Mouse (Mus musculus) liver, embryonic 13.5 days (tissue): Measurements from ENCODE around the gene Cfap161. TPM values are rescaled to one million over a fixed set of nuclear protein-coding genes. Genes with fewer than 3 reads are reported as not detected.

Experiments
- ATAC-seq: fragments of 200-750 bp; cut with Nextera tagmentation; 2 replicates; pipeline ENCODE4 v1.8.0; 2017; ENCODE audit warnings: low read depth, mild to moderate bottlenecking, moderate number of reproducible peaks, moderate library complexity
- DNase-seq: peaks from one replicate; pipeline ENCODE4 v3.0.0; 2022
- H3K27ac ChIP-seq: fragments of 300-500 bp; sonication (generic); 2 replicates; pipeline ENCODE4 v1.5.1; 2015; ENCODE audit warnings: moderate library complexity, mild to moderate bottlenecking, inconsistent platforms
- H3K27me3 ChIP-seq: fragments of 300-500 bp; sonication (generic); 2 replicates; pipeline ENCODE4 v1.6.1; 2015; ENCODE audit warnings: mild to moderate bottlenecking, inconsistent platforms
- H3K36me3 ChIP-seq: fragments of 300-500 bp; sonication (generic); 2 replicates; pipeline ENCODE4 v1.6.1; 2015; ENCODE audit warnings: mild to moderate bottlenecking, inconsistent platforms
- H3K4me1 ChIP-seq: fragments of 300-500 bp; sonication (generic); replicated peaks from 2 replicates; pipeline ENCODE4 v1.6.1; 2015; ENCODE audit warnings: inconsistent platforms
- H3K4me2 ChIP-seq: fragments of 300-500 bp; sonication (generic); 2 replicates; pipeline ENCODE4 v1.6.1; 2015; ENCODE audit warnings: inconsistent platforms, mild to moderate bottlenecking, moderate library complexity
- H3K4me3 ChIP-seq: fragments of 300-500 bp; sonication (generic); replicated peaks from 2 replicates; pipeline ENCODE4 v1.5.1; 2015; ENCODE audit warnings: mild to moderate bottlenecking, inconsistent platforms
- H3K9ac ChIP-seq: fragments of 300-500 bp; sonication (generic); 2 replicates; pipeline ENCODE4 v1.6.1; 2015; ENCODE audit warnings: mild to moderate bottlenecking, inconsistent platforms
- H3K9me3 ChIP-seq: fragments of 300-500 bp; sonication (generic); replicated peaks from 2 replicates; pipeline ENCODE4 v1.6.1; 2016; ENCODE audit warnings: inconsistent platforms
- WGBS: fragments of 180-500 bp; shearing (Covaris S2); methylation state at CpG from one replicate; pipeline ENCODE4 v1.1.7; 2015; ENCODE audit not compliant: insufficient replicate concordance; 5-methylcytosine and 5-hydroxymethylcytosine counted together
- polyA plus RNA-seq: library from polyadenylated mRNA; unstranded; fragments of >200 nt; fragmentation: Nextera tagmentation; extraction: Ambion mirVana; gene quantifications from 2 replicates; pipeline ENCODE4 v1.2.1, GENCODE M21; 2015

Gene Cfap161
- polyA plus RNA-seq, 1 experiment from 2014 or later, result not detected

DNA sequence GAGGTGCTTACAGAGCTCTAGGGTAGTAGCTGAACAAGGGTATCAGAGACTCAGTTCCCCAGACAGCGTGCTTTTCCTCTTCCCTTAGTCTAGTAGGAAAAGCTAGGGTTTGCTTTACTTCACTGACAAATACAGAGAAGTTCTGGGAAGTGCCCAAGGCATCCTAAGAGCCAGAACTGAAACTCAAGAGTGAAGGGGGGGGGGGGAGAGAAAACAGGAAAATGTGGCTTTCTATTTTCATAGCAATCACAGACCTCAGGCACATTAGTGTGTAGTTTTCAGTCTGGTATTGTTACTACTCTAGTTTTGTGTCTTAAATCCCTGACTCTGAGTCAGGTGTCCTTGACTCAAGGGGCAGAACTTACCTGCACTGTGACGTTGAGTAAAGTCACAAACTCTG lies 7.3 kb upstream of the Cfap161 start:
- H3K9me3 ChIP-seq, result no peaks in the 10 kb centered on the region
- no peak overlapping the region for H3K4me2 ChIP-seq
- no peak for DNase-seq
- no peaks in the 10 kb centered on the region for H3K4me1 ChIP-seq
- no peak overlapping the region for H3K4me3 ChIP-seq
- H3K27me3 ChIP-seq, result no peaks in the 10 kb centered on the region
- H3K36me3 ChIP-seq, result no peaks in the 10 kb centered on the region
- 52% methylated on average over 2 of the region's 2 CpGs for WGBS
- no peak overlapping the region for H3K9ac ChIP-seq
- ATAC-seq, result no peak
- no peak overlapping the region for H3K27ac ChIP-seq

DNA sequence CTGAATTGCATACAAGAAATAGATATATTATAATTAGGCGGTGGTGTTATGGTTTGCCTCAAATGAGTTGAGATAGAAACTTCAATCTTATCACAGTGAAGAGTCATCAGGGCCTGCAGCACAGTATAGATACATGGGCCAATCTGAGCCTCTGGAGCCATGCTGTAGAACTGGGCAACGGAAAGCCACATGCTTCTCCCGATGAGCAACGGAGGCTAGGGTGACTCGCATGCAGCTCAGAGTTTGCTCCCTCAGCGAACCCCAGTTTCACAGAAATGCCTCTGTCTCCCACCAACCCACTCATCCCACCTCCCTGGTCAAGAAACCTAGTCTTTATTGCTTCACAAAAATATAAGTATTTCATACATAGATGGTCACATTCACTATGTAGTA lies 6.8 kb upstream of the Cfap161 start:
- H3K4me3 ChIP-seq, result no peak overlapping the region
- H3K27ac ChIP-seq, result no peak overlapping the region
- no peaks in the 10 kb centered on the region for H3K9me3 ChIP-seq
- ATAC-seq, result no peak
- DNase-seq, result no peak
- H3K36me3 ChIP-seq, result no peaks in the 10 kb centered on the region
- WGBS, result 67% methylated on average over 6 of the region's 6 CpGs
- no peaks in the 10 kb centered on the region for H3K27me3 ChIP-seq
- H3K4me2 ChIP-seq, result no peak overlapping the region
- no peak overlapping the region for H3K9ac ChIP-seq
- no peaks in the 10 kb centered on the region for H3K4me1 ChIP-seq

DNA sequence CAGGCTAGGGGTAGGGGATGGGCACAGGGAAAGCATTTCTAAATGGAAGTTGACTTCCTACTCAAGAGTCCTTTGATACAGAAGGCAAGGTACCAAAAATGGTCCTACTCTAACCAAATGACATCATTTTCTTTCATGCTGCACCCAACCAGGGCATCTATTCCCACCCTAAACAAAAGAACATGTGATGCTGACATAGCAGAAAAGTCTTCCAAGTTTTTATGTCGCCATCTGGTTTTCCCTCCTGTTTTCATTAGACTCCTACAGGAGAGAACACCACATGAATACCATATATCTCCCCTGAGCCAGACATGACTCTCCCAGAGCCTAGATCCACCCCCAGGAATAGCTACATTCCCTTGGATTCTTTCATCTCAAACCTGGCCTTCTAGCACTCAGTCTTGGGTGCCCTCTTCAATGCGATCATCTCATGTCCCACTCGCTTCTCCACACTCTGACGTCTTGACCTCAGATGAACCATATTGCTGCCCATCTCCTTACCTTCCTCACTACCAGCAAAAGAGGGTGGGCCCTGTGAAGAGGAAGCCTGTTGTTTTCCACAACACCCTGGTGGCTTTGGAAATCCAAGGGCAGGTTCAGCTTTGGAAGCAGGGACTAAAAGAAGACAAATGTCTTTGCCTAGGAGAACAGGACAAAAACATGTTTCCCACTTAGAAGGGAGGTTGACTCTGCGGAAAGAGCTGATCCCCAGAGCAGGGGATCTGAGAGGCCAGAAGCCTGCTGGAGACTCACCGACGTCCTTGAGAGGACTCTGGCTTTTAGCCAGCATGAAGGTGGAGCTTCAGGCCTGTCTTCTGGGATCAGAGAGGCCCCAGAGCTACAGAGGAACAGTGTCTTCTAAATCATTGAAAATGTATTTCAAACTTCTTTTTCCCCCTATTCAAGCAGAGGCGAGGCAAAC lies 6.1 kb upstream of the Cfap161 start:
- no peak overlapping the region for H3K4me3 ChIP-seq
- H3K27ac ChIP-seq, result no peak overlapping the region
- H3K4me2 ChIP-seq, result no peak overlapping the region
- DNase-seq (no peak), ATAC-seq (no peak)
- no peak overlapping the region for H3K9ac ChIP-seq
- H3K4me1 ChIP-seq, result no peaks in the 10 kb centered on the region
- WGBS, result 68% methylated on average over 8 of the region's 8 CpGs
- H3K9me3 ChIP-seq, result no peaks in the 10 kb centered on the region
- no peaks in the 10 kb centered on the region for H3K36me3 ChIP-seq
- no peaks in the 10 kb centered on the region for H3K27me3 ChIP-seq

DNA sequence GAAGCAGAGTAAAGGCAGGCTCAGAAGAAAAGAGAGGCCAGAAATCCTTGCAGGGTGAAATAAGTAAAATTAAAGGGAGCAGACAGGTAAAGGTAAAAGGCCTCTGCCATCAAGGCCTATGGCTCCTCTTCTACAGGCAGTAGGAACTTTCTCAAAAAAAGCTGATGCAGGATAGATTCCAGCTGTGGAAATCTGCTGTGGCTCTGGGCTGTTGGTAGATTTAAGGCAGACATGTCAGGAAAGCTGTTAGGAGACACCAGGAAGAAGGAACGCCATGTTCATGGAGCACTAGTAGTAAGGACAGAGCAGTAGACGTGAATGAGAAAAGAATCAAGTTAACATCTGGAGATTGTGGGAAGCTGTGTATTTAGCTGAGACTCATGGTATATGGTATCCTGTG lies 5.4 kb upstream of the Cfap161 start:
- no peak overlapping the region for H3K27ac ChIP-seq
- ATAC-seq (no peak), DNase-seq (no peak)
- no peak overlapping the region for H3K4me2 ChIP-seq
- no peaks in the 10 kb centered on the region for H3K36me3 ChIP-seq
- no peak overlapping the region for H3K9ac ChIP-seq
- no peak overlapping the region for H3K4me3 ChIP-seq
- no peaks in the 10 kb centered on the region for H3K27me3 ChIP-seq
- no peaks in the 10 kb centered on the region for H3K4me1 ChIP-seq
- WGBS, result 75% methylated on average over 2 of the region's 2 CpGs
- H3K9me3 ChIP-seq, result no peaks in the 10 kb centered on the region

DNA sequence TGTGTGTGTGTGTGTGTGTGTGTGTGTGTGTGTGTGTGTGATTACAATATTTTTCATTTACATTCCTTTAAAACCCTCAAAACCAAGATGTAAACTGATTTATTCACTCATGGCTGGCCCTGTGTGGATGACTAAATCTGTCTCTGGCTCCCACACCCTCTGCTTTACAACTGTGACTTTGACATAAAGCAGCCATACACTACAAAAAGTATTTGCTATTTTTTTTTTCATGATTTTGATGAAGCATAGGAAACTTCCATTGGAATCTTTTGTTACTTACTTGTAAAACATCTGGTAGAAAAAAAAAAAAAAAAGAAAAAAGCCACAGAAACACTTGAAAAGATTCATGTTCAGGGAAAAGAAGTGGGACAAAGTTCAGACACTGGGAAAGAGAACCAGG lies 3.3 kb upstream of the Cfap161 start:
- H3K4me1 ChIP-seq, result no peaks in the 10 kb centered on the region
- no peaks in the 10 kb centered on the region for H3K36me3 ChIP-seq
- H3K9ac ChIP-seq, result no peak overlapping the region
- no peak overlapping the region for H3K27ac ChIP-seq
- H3K9me3 ChIP-seq, result no peaks in the 10 kb centered on the region
- H3K4me3 ChIP-seq, result no peak overlapping the region
- DNase-seq (no peak), ATAC-seq (no peak)
- no peaks in the 10 kb centered on the region for H3K27me3 ChIP-seq
- no peak overlapping the region for H3K4me2 ChIP-seq

DNA sequence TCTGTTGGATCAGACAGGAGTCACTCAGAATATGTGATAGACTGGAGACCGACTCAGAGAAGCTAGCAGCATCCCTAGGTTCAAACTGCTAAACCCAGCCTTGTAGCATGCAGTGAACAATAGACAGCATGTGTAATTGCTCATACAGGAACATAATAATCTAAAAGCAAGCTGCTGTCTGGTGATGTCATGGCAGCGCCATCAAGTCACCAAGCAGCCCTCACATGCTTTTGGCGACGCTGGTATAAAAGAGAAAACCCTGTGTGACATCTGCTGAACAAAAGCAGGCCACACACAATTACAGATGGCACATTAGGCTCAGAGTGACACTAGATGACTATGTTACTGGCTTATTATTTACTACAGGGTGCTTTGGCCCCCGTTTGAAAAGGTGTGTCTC lies 1.5 kb upstream of the Cfap161 start:
- Histone ChIP-seq H3K4me3 (no peak overlapping the region), H3K4me2 (no peak overlapping the region), H3K36me3 (no peaks in the 10 kb centered on the region), H3K4me1 (no peaks in the 10 kb centered on the region), H3K27me3 (no peaks in the 10 kb centered on the region), H3K9ac (no peak overlapping the region), H3K27ac (no peak overlapping the region), H3K9me3 (no peaks in the 10 kb centered on the region)
- ATAC-seq, result no peak
- WGBS, result 69% methylated on average over 5 of the region's 5 CpGs
- no peak for DNase-seq

DNA sequence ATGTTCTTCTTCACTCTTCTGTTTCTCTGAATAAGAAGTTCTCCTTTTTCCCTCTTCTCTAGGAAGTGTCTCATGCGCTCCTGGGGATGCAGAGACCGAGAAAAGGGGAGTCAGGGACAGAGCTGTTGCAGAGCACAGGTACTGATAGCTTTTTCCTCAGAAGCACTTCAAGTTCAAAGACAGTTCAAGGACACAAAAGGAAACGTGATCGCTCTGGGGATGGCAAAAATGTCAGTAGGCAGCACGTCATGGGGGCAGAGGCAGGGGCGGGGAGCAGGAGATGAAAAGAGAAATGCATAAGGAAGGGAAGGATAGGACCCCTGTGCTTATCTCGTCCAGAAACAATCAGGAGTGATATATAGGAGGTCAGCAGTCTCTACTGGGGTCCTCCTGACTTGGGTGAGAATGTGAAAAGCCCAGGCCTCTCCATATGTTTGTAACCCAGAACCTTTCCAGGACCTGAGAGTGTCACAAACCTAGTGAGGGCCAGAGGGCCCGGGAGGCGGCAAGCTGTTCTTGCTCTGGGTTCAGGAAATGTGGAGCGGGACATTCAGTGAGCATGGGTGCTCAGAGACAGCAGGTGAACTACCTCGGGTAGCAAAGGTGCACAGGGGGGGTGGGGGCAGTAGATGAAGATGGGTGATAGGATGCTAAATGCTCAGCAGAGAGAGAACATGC lies 535 bp downstream of the Cfap161 start:
- no peak for DNase-seq
- no peak overlapping the region for H3K4me3 ChIP-seq
- ATAC-seq, result no peak

DNA sequence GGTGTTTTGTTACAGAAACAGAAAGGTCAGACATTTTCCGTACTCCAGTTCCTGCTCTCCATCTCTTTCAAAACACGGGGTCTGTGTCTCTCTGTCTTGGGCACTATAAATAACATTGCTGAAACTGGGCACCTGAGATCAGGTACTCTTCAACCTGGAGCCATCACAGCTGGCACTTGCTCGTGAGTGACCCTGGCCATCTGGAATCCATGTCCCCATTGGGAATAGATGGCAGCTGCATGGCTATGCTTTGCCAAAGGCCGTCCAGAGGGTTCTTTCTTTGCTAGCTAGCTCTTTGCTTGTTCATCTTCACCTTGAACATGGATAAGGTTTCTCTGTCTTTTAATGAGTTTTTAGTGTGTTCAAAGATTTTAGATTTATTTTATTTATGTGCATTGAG lies 13.8 kb downstream of the Cfap161 start:
- H3K27me3 ChIP-seq, result no peaks in the 10 kb centered on the region
- H3K36me3 ChIP-seq, result no peaks in the 10 kb centered on the region
- H3K9me3 ChIP-seq, result no peaks in the 10 kb centered on the region
- H3K27ac ChIP-seq, result no peak overlapping the region
- H3K4me3 ChIP-seq, result no peak overlapping the region
- H3K9ac ChIP-seq, result no peak overlapping the region
- H3K4me2 ChIP-seq, result no peak overlapping the region
- 52% methylated on average over 4 of the region's 4 CpGs for WGBS
- DNase-seq, result no peak
- no peaks in the 10 kb centered on the region for H3K4me1 ChIP-seq
- no peak for ATAC-seq

More for the DNA sequence above, 535 bp downstream of the Cfap161 start:
- Histone ChIP-seq H3K9me3 (no peaks in the 10 kb centered on the region), H3K9ac (no peak overlapping the region), H3K27me3 (no peaks in the 10 kb centered on the region), H3K36me3 (no peaks in the 10 kb centered on the region), H3K27ac (no peak overlapping the region), H3K4me1 (no peaks in the 10 kb centered on the region), H3K4me2 (no peak overlapping the region)
- 27% methylated on average over 11 of the region's 11 CpGs for WGBS

DNA sequence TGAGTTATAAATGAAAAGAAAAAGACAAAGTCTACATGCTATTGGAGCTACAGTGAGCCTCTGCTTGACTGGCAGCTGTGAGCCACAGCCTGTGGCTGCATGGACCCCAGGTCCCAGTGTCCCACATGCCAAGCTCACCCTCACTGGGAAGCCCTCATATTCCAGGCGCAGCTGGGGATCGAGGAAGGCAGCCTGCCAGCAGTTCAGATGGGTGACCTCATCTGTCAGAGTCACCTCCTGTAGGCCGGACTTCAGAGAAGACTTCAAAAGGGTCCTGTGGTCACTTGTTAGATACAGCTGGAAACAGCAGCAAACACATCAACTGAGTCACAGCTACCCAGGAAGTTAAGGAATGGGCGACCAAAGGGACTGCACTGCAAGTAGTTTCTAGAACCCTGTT lies 14.7 kb downstream of the Cfap161 start:
- no peaks in the 10 kb centered on the region for H3K27me3 ChIP-seq
- DNase-seq (no peak), ATAC-seq (no peak)
- H3K36me3 ChIP-seq, result no peaks in the 10 kb centered on the region
- H3K9me3 ChIP-seq, result no peaks in the 10 kb centered on the region
- WGBS, result 60% methylated on average over 4 of the region's 4 CpGs
- H3K27ac ChIP-seq, result no peak overlapping the region
- H3K9ac ChIP-seq, result no peak overlapping the region
- H3K4me3 ChIP-seq, result no peak overlapping the region
- H3K4me1 ChIP-seq, result no peaks in the 10 kb centered on the region
- H3K4me2 ChIP-seq, result no peak overlapping the region

DNA sequence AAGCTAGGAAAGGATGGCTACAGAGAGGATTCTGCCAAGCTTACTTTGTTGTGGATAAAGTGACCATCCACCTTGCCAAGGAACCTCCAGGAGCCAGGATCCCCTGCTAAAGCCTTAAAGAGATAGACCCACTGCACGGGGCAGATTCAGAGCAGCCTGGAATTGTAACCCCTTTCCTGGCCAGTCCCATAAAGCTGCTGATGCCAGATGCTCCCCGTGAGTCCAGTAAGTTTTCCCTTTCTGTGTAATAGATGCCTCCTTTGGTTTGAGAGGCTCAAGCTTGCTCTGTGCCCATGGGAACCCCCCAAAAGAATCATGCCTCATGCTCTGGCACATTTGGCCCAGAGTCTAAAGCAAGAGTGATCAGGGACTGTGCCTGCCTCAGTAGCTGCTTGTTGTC lies 15.7 kb downstream of the Cfap161 start:
- H3K4me1 ChIP-seq, result no peaks in the 10 kb centered on the region
- H3K9me3 ChIP-seq, result no peaks in the 10 kb centered on the region
- H3K27me3 ChIP-seq, result no peaks in the 10 kb centered on the region
- no peak overlapping the region for H3K4me2 ChIP-seq
- no peak overlapping the region for H3K4me3 ChIP-seq
- 36% methylated on average over 2 of the region's 2 CpGs for whole genome bisulfite sequencing
- no peaks in the 10 kb centered on the region for H3K36me3 ChIP-seq
- no peak for ATAC-seq
- no peak overlapping the region for H3K9ac ChIP-seq
- DNase-seq, result no peak
- H3K27ac ChIP-seq, result no peak overlapping the region

DNA sequence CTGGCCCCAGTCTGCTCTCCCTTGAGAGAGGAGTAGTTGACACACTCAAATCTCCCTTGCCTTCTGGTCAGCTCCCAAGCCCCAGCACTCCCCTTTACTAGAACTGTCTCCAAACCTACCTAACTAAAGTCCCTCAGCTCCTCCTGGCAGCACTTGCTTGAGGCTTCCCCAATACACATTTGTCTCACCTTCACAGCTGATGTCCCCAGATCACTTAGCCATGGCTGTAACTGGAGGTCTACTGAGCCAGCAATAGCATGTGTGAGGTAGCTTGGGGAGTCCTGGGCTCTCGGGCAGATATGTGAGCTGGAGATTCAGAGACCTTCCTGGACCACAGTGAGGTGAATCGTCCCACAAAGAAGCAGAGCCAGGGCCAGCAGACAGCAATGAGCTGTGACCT lies 16.2 kb downstream of the Cfap161 start:
- H3K4me3 ChIP-seq, result no peak overlapping the region
- no peaks in the 10 kb centered on the region for H3K27me3 ChIP-seq
- WGBS, result 31% methylated on average over 2 of the region's 2 CpGs
- no peak overlapping the region for H3K4me2 ChIP-seq
- ATAC-seq (no peak), DNase-seq (no peak)
- no peak overlapping the region for H3K9ac ChIP-seq
- no peaks in the 10 kb centered on the region for H3K36me3 ChIP-seq
- no peak overlapping the region for H3K27ac ChIP-seq
- H3K4me1 ChIP-seq, result no peaks in the 10 kb centered on the region
- H3K9me3 ChIP-seq, result no peaks in the 10 kb centered on the region

DNA sequence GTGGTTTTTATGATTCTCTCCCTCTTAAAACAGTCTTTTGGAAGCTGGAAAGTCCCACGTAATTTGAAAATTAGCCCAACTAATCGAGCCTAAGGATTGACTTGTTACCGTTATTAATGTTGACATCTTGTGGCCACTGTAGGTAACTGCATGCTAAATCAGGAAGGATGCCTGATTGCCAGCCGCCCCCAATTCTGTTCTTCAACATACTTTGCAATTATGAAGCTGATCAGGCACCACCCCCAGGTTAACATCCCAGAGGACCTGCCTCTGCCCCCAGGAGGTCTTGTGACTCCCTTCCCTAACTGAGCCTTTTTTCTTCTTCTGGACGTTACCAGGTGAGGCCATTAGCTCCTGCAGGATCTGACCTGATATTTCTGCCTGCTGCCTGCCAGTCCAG lies 20.0 kb downstream of the Cfap161 start:
- Histone ChIP-seq H3K4me2 (no peak overlapping the region), H3K27ac (no peak overlapping the region), H3K36me3 (no peaks in the 10 kb centered on the region), H3K27me3 (no peaks in the 10 kb centered on the region), H3K9ac (no peak overlapping the region), H3K4me1 (no peaks in the 10 kb centered on the region), H3K4me3 (no peak overlapping the region), H3K9me3 (no peaks in the 10 kb centered on the region)
- DNase-seq (no peak), ATAC-seq (no peak)
- WGBS, result 33% methylated on average over 5 of the region's 5 CpGs
